Mouse (Mus musculus) liver, embryonic 14.5 days (tissue): ENCODE measurements around the gene Rassf6. TPM values are rescaled to one million over a fixed set of nuclear protein-coding genes. Genes with fewer than 3 reads are reported as not detected.

ENCODE experiments used
- ATAC-seq: fragments of 200-750 bp; cut with Nextera tagmentation; 2 replicates; pipeline ENCODE4 v1.8.0; 2017; ENCODE audit warnings: moderate number of reproducible peaks, mild to moderate bottlenecking, moderate library complexity; ENCODE audit not compliant: insufficient read depth
- DNase-seq, 3 experiments: peaks; one replicate each; pipeline ENCODE4 v3.0.0-alpha.2; 2012 to 2013; ENCODE audit warnings: low read depth in 3 of 3, low spot score in 3 of 3
- H3K27ac ChIP-seq: fragments of 300-500 bp; sonication (generic); 2 replicates; pipeline ENCODE4 v1.5.1; 2014; ENCODE audit warnings: moderate library complexity, mild to moderate bottlenecking, control low read depth, inconsistent platforms
- H3K27me3 ChIP-seq: fragments of 300-500 bp; sonication (generic); 2 replicates; pipeline ENCODE4 v1.6.1; 2014; ENCODE audit warnings: mild to moderate bottlenecking, low read length, moderate library complexity; ENCODE audit not compliant: control insufficient read depth, insufficient read depth
- H3K36me3 ChIP-seq: fragments of 300-500 bp; sonication (generic); replicated peaks from 2 replicates; pipeline ENCODE4 v1.6.1; 2014; ENCODE audit warnings: low read depth; ENCODE audit not compliant: control insufficient read depth, insufficient read depth
- H3K4me1 ChIP-seq, 2 experiments: fragments of 200-500 bp in 1 of 2; fragments of 300-500 bp in 1 of 2; sonication (generic) in 1 of 2; replicated peaks; 2 replicates each; pipeline ENCODE4 v1.6.1; 2012 to 2014; ENCODE audit warnings: antibody characterized with exemption in 1 of 2, inconsistent platforms in 1 of 2, low read length in 1 of 2; ENCODE audit not compliant: control insufficient read depth in 2 of 2, insufficient read depth in 2 of 2
- H3K4me2 ChIP-seq: fragments of 300-500 bp; sonication (generic); 2 replicates; pipeline ENCODE4 v1.6.1; 2014; ENCODE audit warnings: low read depth, mild to moderate bottlenecking, control low read depth, moderate library complexity
- H3K4me3 ChIP-seq, 2 experiments: fragments of 200-500 bp in 1 of 2; fragments of 300-500 bp in 1 of 2; sonication (generic) in 1 of 2; 2 replicates each; pipeline ENCODE4 v1.5.1; 2012 to 2014; ENCODE audit warnings: low read depth in 2 of 2, low read length in 2 of 2, mild to moderate bottlenecking in 2 of 2, control low read depth in 1 of 2, inconsistent platforms in 1 of 2, moderate library complexity in 1 of 2; ENCODE audit not compliant: insufficient read depth in 1 of 2
- H3K9ac ChIP-seq: fragments of 300-500 bp; sonication (generic); replicated peaks from 2 replicates; pipeline ENCODE4 v1.6.1; 2014; ENCODE audit warnings: mild to moderate bottlenecking, control low read depth, moderate library complexity
- H3K9me3 ChIP-seq: fragments of 300-500 bp; sonication (generic); 2 replicates; pipeline ENCODE4 v1.6.1; 2016; ENCODE audit warnings: low read length, mixed read lengths; ENCODE audit not compliant: control insufficient read depth
- CTCF ChIP-seq: IDR thresholded peaks from 2 replicates; pipeline ENCODE4 v1.5.1; 2016; ENCODE audit warnings: antibody characterized with exemption, low read depth, control low read depth
- EP300 ChIP-seq: IDR thresholded peaks from 2 replicates; pipeline ENCODE4 v1.6.1; 2016; ENCODE audit warnings: antibody characterized with exemption, low read depth
- WGBS: fragments of 180-500 bp; shearing (Covaris S2); extraction: QIAGEN DNeasy Blood & Tissue Kit; methylation state at CpG from one replicate; pipeline ENCODE4 v1.1.7; 2014; ENCODE audit not compliant: insufficient replicate concordance; 5-methylcytosine and 5-hydroxymethylcytosine counted together
- polyA plus RNA-seq, 2 experiments: library from polyadenylated mRNA; depleted of rRNA in 1 of 2; stranded (reverse) in 1 of 2; unstranded in 1 of 2; fragments of >200 nt; fragmentation: Nextera tagmentation in 1 of 2; extraction: Ambion mirVana in 1 of 2; gene quantifications; 2 replicates each; pipeline versions ENCODE4 v1.2.1 to v1.2.3; 2012 to 2014

The Rassf6 gene
- polyA plus RNA-seq, 2 experiments = 2.4 to 3.6 TPM

- no peaks in the 10 kb centered on the region for H3K36me3 ChIP-seq
- WGBS = 47% methylated on average over 2 of the region's 2 CpGs
Observed at GRCm38 (mm10) chr5:90677560-90677959, 37.1 kb upstream of the Rassf6 start.

DNA sequence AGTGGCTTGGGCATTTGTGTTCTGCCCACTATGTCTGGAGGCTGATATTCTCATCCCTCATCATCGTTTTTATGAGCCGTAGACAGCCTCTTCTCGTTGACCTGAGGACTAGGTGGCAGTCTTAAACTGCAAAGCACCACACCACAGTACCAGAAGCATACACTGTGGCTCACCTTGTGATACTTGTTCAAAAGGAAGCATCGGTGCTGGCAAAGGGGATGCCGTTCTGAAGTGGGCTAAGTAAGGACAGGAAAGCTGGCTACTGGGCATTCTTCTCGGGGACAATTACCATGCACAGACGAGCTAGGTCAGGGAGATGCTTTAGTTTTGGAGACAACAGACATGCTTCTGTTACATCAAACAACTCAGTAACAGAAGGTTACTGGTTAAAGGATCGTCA, 21.4 kb upstream of the Rassf6 start:
- no peaks in the 10 kb centered on the region for H3K9me3 ChIP-seq
- DNase-seq (no peak), ATAC-seq (no peak)
- no peaks in the 10 kb centered on the region for H3K27me3 ChIP-seq
- no peak overlapping the region for H3K4me2 ChIP-seq
- no peaks in the 10 kb centered on the region for H3K36me3 ChIP-seq
- no peak overlapping the region for H3K4me3 ChIP-seq
- no peak overlapping the region for H3K9ac ChIP-seq
- TF ChIP-seq EP300 = no peak
- no peak for TF ChIP-seq CTCF
- H3K4me1 ChIP-seq = no peaks in the 10 kb centered on the region
- H3K27ac ChIP-seq = no peak overlapping the region
- 49% methylated on average over 8 of the region's 8 CpGs for WGBS

More at GRCm38 (mm10) chr5:90677560-90677959, 37.1 kb upstream of the Rassf6 start:
- TF ChIP-seq CTCF (no peak), EP300 (no peak)
- H3K9me3 ChIP-seq = no peaks in the 10 kb centered on the region
- H3K4me1 ChIP-seq = no peaks in the 10 kb centered on the region
- no peak overlapping the region for H3K9ac ChIP-seq
- ATAC-seq (no peak), DNase-seq (no peak)
- no peak overlapping the region for H3K4me2 ChIP-seq
- no peak overlapping the region for H3K27ac ChIP-seq
- H3K4me3 ChIP-seq = no peak overlapping the region
- H3K27me3 ChIP-seq = no peaks in the 10 kb centered on the region

GRCm38 (mm10) chr5:90661436-90661835, 21.0 kb upstream of the Rassf6 start:
- Histone ChIP-seq H3K4me2 (no peak overlapping the region), H3K4me3 (no peak overlapping the region), H3K36me3 (no peaks in the 10 kb centered on the region), H3K27ac (no peak overlapping the region), H3K9me3 (no peaks in the 10 kb centered on the region), H3K9ac (no peak overlapping the region), H3K27me3 (no peaks in the 10 kb centered on the region), H3K4me1 (no peaks in the 10 kb centered on the region)
- TF ChIP-seq CTCF (peak; percentile 74), EP300 (no peak)
- ATAC-seq = no peak
- DNase-seq = peak in 2 of 3 experiments; percentile 3 to 27
- 9% methylated on average over 9 of the region's 9 CpGs for WGBS

DNA sequence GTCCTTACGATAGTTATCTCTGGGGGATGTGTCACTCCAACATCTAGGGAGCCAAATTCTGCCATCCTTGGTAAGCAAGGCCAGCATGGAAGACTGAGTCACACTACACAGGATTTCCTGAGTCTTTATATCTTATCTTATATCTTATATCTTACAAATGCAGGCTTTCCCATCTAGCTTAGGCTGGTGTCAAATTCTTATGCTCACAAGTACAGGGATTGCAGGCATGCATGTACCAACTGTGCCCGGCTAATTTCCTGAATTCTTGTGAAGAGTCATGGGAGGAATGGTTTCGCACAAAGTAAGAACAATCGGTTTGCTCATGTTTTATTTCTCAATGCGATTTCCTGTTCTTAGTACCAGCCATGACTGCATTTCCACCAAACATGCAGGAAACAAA, 20.0 kb upstream of the Rassf6 start:
- ATAC-seq = no peak
- DNase-seq = no peak
- no peaks in the 10 kb centered on the region for H3K36me3 ChIP-seq
- H3K4me1 ChIP-seq = no peaks in the 10 kb centered on the region
- H3K4me2 ChIP-seq = no peak overlapping the region
- WGBS = 49% methylated on average over 5 of the region's 5 CpGs
- H3K9ac ChIP-seq = no peak overlapping the region
- H3K4me3 ChIP-seq = no peak overlapping the region
- TF ChIP-seq EP300 (no peak), CTCF (no peak)
- no peaks in the 10 kb centered on the region for H3K27me3 ChIP-seq
- H3K27ac ChIP-seq = no peak overlapping the region
- H3K9me3 ChIP-seq = no peaks in the 10 kb centered on the region

DNA sequence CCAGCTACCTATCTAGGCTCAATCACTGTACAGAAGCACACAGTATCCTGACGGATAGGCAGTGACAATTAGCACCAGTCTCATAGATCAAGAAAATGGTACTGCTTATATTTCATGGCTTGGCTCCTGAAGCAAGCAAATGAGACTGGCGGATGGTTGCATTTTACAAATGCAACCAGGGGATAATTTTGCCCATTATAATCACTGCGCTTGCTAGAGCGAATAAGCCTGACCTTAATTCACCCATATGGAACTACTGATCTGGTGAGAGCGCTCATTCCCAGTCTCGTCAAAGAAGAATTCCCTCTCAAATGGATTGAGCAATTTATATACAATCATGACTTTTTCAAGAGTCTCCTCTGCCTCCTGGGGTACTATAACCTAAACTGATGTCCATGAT, 16.2 kb upstream of the Rassf6 start:
- DNase-seq (no peak), ATAC-seq (no peak)
- Histone ChIP-seq H3K9ac (no peak overlapping the region), H3K27me3 (no peaks in the 10 kb centered on the region), H3K27ac (no peak overlapping the region), H3K4me1 (no peaks in the 10 kb centered on the region), H3K9me3 (no peaks in the 10 kb centered on the region), H3K36me3 (no peaks in the 10 kb centered on the region), H3K4me3 (no peak overlapping the region), H3K4me2 (no peak overlapping the region)
- WGBS = 74% methylated on average over 6 of the region's 6 CpGs
- no peak for TF ChIP-seq EP300
- no peak for TF ChIP-seq CTCF
